Mouse (Mus musculus) liver, embryonic 12.5 days (tissue): ENCODE results near the gene Skap1. TPM values are rescaled to one million over a fixed set of nuclear protein-coding genes. Genes with fewer than 3 reads are reported as not detected.

Experiments
- ATAC-seq: fragments of 200-750 bp; cut with Nextera tagmentation; 2 replicates; pipeline ENCODE4 v1.8.0; 2017; ENCODE audit warnings: moderate number of reproducible peaks, mild to moderate bottlenecking, moderate library complexity
- H3K27ac ChIP-seq: fragments of 300-500 bp; sonication (generic); 2 replicates; pipeline ENCODE4 v1.5.1; 2016; ENCODE audit warnings: mild to moderate bottlenecking
- H3K27me3 ChIP-seq: fragments of 300-500 bp; sonication (generic); replicated peaks from 2 replicates; pipeline ENCODE4 v1.6.1; 2016; ENCODE audit warnings: mild to moderate bottlenecking, moderate library complexity
- H3K36me3 ChIP-seq: fragments of 300-500 bp; sonication (generic); 2 replicates; pipeline ENCODE4 v1.6.1; 2016; ENCODE audit warnings: mild to moderate bottlenecking, moderate library complexity
- H3K4me1 ChIP-seq: fragments of 300-500 bp; sonication (generic); 2 replicates; pipeline ENCODE4 v1.6.1; 2016
- H3K4me2 ChIP-seq: fragments of 300-500 bp; sonication (generic); 2 replicates; pipeline ENCODE4 v1.6.1; 2016; ENCODE audit warnings: mild to moderate bottlenecking, moderate library complexity
- H3K4me3 ChIP-seq: fragments of 300-500 bp; sonication (generic); 2 replicates; pipeline ENCODE4 v1.5.1; 2016; ENCODE audit warnings: mild to moderate bottlenecking, moderate library complexity
- H3K9ac ChIP-seq: fragments of 300-500 bp; sonication (generic); 2 replicates; pipeline ENCODE4 v1.6.1; 2016; ENCODE audit warnings: mild to moderate bottlenecking, moderate library complexity
- H3K9me3 ChIP-seq: fragments of 300-500 bp; sonication (generic); replicated peaks from 2 replicates; pipeline ENCODE4 v1.6.1; 2016; ENCODE audit warnings: mild to moderate bottlenecking, moderate library complexity
- WGBS: fragments of 180-500 bp; shearing (Covaris S2); methylation state at CpG from one replicate; pipeline ENCODE4 v1.1.7; 2016; ENCODE audit not compliant: insufficient replicate concordance; 5-methylcytosine and 5-hydroxymethylcytosine counted together
- polyA plus RNA-seq: library from polyadenylated mRNA; unstranded; fragments of >200 nt; fragmentation: Nextera tagmentation; extraction: Ambion mirVana; gene quantifications from 2 replicates; pipeline ENCODE4 v1.2.1, GENCODE M21; 2016

Skap1 gene
- polyA plus RNA-seq, 1 experiment from 2014 or later, result 0.51 TPM

GRCm38 (mm10) chr11:96642173-96643140, 178.1 kb downstream of the Skap1 start:
- 0 out of 2 replicates have a peak, but pooled peaks have one; percentile 24 for ATAC-seq
- 32% methylated on average over 17 of the region's 17 CpGs for WGBS
- Histone ChIP-seq H3K27me3 (peaks cover 3% of the 10 kb centered on the region; the same call in 1 of the 2 replicates), H3K4me1 (0 out of 2 replicates have a peak, but pooled peaks cover 5% of the 10 kb centered on the region), H3K4me3 (no peak overlapping the region), H3K27ac (no peak overlapping the region), H3K4me2 (no peak overlapping the region), H3K36me3 (no peaks in the 10 kb centered on the region), H3K9me3 (no peaks in the 10 kb centered on the region), H3K9ac (no peak overlapping the region)

GRCm38 (mm10) chr11:96644969-96645368, 180.6 kb downstream of the Skap1 start:
- Histone ChIP-seq H3K4me2 (no peak overlapping the region), H3K36me3 (no peaks in the 10 kb centered on the region), H3K4me3 (no peak overlapping the region), H3K27me3 (0 out of 2 replicates have a peak, but pooled peaks cover 3% of the 10 kb centered on the region), H3K27ac (peak overlapping the region; percentile 61; the same call in 1 of the 2 replicates), H3K9me3 (no peaks in the 10 kb centered on the region), H3K9ac (no peak overlapping the region), H3K4me1 (no peaks in the 10 kb centered on the region)
- no peak for ATAC-seq
- 23% methylated on average over 7 of the region's 7 CpGs for WGBS

- Histone ChIP-seq H3K9me3 (no peaks in the 10 kb centered on the region), H3K4me2 (no peak overlapping the region), H3K27me3 (no peaks in the 10 kb centered on the region), H3K9ac (no peak overlapping the region), H3K4me3 (no peak overlapping the region), H3K4me1 (no peaks in the 10 kb centered on the region), H3K27ac (peak overlapping the region; percentile 18), H3K36me3 (no peaks in the 10 kb centered on the region)
- no peak for ATAC-seq
- WGBS, result 44% methylated on average over 10 of the region's 10 CpGs
Measured at GRCm38 (mm10) chr11:96645538-96646037, 181.2 kb downstream of the Skap1 start.

GRCm38 (mm10) chr11:96651848-96652247, 187.5 kb downstream of the Skap1 start:
- Histone ChIP-seq H3K27ac (no peak overlapping the region), H3K9me3 (no peaks in the 10 kb centered on the region), H3K4me3 (no peak overlapping the region), H3K27me3 (no peaks in the 10 kb centered on the region; the same call in 1 of the 2 replicates), H3K36me3 (no peaks in the 10 kb centered on the region), H3K4me1 (no peaks in the 10 kb centered on the region), H3K9ac (no peak overlapping the region), H3K4me2 (no peak overlapping the region)
- whole genome bisulfite sequencing, result 79% methylated on average over 9 of the region's 9 CpGs
- ATAC-seq, result no peak

- no peak for ATAC-seq
- no peak overlapping the region for H3K9ac ChIP-seq
- no peaks in the 10 kb centered on the region for H3K4me1 ChIP-seq
- H3K36me3 ChIP-seq, result no peaks in the 10 kb centered on the region
- 18% methylated on average over 8 of the region's 8 CpGs for WGBS
- H3K9me3 ChIP-seq, result no peaks in the 10 kb centered on the region
- H3K27me3 ChIP-seq, result no peaks in the 10 kb centered on the region; the same call in 1 of the 2 replicates
- no peak overlapping the region for H3K4me3 ChIP-seq
- no peak overlapping the region for H3K27ac ChIP-seq
- H3K4me2 ChIP-seq, result no peak overlapping the region
Measured at GRCm38 (mm10) chr11:96653867-96654266, 189.5 kb downstream of the Skap1 start.

- H3K36me3 ChIP-seq, result no peaks in the 10 kb centered on the region
- H3K27ac ChIP-seq, result no peak overlapping the region
- H3K4me1 ChIP-seq, result no peaks in the 10 kb centered on the region
- no peaks in the 10 kb centered on the region for H3K27me3 ChIP-seq
- no peak overlapping the region for H3K4me3 ChIP-seq
- 68% methylated on average over 1 of the region's 1 CpGs for WGBS
- no peaks in the 10 kb centered on the region for H3K9me3 ChIP-seq
- no peak overlapping the region for H3K9ac ChIP-seq
- H3K4me2 ChIP-seq, result no peak overlapping the region
- no peak for ATAC-seq
Measured at GRCm38 (mm10) chr11:96658420-96658819, 194.0 kb downstream of the Skap1 start.

GRCm38 (mm10) chr11:96666924-96667323, 202.5 kb downstream of the Skap1 start:
- ATAC-seq, result no peak
- Histone ChIP-seq H3K4me1 (no peaks in the 10 kb centered on the region; the same call in 1 of the 2 replicates), H3K9me3 (no peaks in the 10 kb centered on the region), H3K27me3 (no peaks in the 10 kb centered on the region), H3K4me2 (no peak overlapping the region), H3K4me3 (no peak overlapping the region), H3K27ac (no peak overlapping the region), H3K9ac (no peak overlapping the region), H3K36me3 (no peaks in the 10 kb centered on the region)
- WGBS, result 24% methylated on average over 3 of the region's 3 CpGs

GRCm38 (mm10) chr11:96668367-96668766, 204.0 kb downstream of the Skap1 start:
- Histone ChIP-seq H3K4me2 (no peak overlapping the region), H3K27ac (no peak overlapping the region; the same call in 1 of the 2 replicates), H3K4me3 (no peak overlapping the region), H3K4me1 (no peaks in the 10 kb centered on the region; the same call in 1 of the 2 replicates), H3K9me3 (no peaks in the 10 kb centered on the region), H3K27me3 (no peaks in the 10 kb centered on the region), H3K36me3 (no peaks in the 10 kb centered on the region), H3K9ac (no peak overlapping the region)
- 32% methylated on average over 7 of the region's 7 CpGs for WGBS
- ATAC-seq, result no peak

- 0 out of 2 replicates have a peak, but pooled peaks have one; percentile 35 for ATAC-seq
- 16% methylated on average over 6 of the region's 6 CpGs for WGBS
- H3K27me3 ChIP-seq, result peaks cover 13% of the 10 kb centered on the region; the same call in 1 of the 2 replicates
- H3K36me3 ChIP-seq, result no peaks in the 10 kb centered on the region
- H3K9me3 ChIP-seq, result no peaks in the 10 kb centered on the region
- peaks cover 6% of the 10 kb centered on the region; the same call in 1 of the 2 replicates for H3K4me1 ChIP-seq
- H3K4me3 ChIP-seq, result no peak overlapping the region
- no peak overlapping the region for H3K9ac ChIP-seq
- no peak overlapping the region for H3K27ac ChIP-seq
- peak overlapping the region; percentile 7; the same call in 1 of the 2 replicates for H3K4me2 ChIP-seq
Measured at GRCm38 (mm10) chr11:96673792-96674191, 209.4 kb downstream of the Skap1 start.

- no peak overlapping the region for H3K4me2 ChIP-seq
- H3K9ac ChIP-seq, result no peak overlapping the region
- ATAC-seq, result no peak
- H3K4me3 ChIP-seq, result no peak overlapping the region
- 53% methylated on average over 8 of the region's 8 CpGs for WGBS
- peaks cover 13% of the 10 kb centered on the region; the same call in 1 of the 2 replicates for H3K27me3 ChIP-seq
- H3K36me3 ChIP-seq, result no peaks in the 10 kb centered on the region
- peaks cover 6% of the 10 kb centered on the region; the same call in 1 of the 2 replicates for H3K4me1 ChIP-seq
- H3K9me3 ChIP-seq, result no peaks in the 10 kb centered on the region
- H3K27ac ChIP-seq, result no peak overlapping the region
Measured at GRCm38 (mm10) chr11:96674786-96675365, 210.5 kb downstream of the Skap1 start.

GRCm38 (mm10) chr11:96678026-96678425, 213.6 kb downstream of the Skap1 start:
- Histone ChIP-seq H3K4me3 (no peak overlapping the region), H3K9ac (no peak overlapping the region), H3K27ac (no peak overlapping the region), H3K9me3 (no peaks in the 10 kb centered on the region), H3K27me3 (peaks cover 13% of the 10 kb centered on the region; the same call in 1 of the 2 replicates), H3K4me1 (peaks cover 6% of the 10 kb centered on the region; the same call in 1 of the 2 replicates), H3K36me3 (no peaks in the 10 kb centered on the region), H3K4me2 (no peak overlapping the region)
- ATAC-seq, result no peak
- 77% methylated on average over 13 of the region's 13 CpGs for WGBS
